Mouse (Mus musculus): ENCODE data around the gene Syt6.
"Not testable (repeated sequence)": the region's sequence is repeated elsewhere in the genome, so short reads cannot be mapped to it uniquely, and the experiment has no call there.

The Syt6 gene

GRCm38 (mm10) chr3:103601011-103601410, 26.0 kb downstream of the Syt6 start:
- DNase-seq (ENCODE audit: low spot score in 2 of 2) = no peak

GRCm38 (mm10) chr3:103601561-103601960, 26.5 kb downstream of the Syt6 start:
- no peak for DNase-seq (ENCODE audit: low spot score in 2 of 2)

DNA sequence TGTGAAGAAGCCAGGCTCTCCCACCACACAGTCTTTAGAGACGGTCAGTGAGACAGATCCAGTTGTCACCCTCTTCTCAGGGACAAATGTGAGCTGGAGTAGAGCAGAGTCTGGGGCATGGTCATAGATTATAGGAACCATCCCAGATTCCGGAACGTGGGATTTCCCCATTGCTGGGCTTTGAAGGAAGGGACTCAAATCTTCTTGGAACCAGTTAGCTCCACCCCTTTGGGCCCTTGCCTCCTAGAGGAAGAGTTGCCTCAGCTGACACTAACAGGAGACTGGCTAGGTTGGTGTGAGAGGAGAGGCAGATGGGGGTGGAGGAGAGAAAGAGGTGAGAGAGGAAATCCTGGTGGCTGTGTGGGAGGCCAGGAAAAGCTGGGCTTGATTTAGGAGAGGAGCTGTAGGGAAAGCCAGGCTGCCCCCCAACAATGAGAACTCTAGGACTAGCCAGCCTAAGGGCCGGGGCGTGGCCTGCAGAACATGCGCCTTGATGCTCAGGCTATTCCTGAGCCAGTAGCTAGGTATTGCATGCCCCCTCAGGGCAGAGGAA, 31.1 kb downstream of the Syt6 start:
- DNase-seq (ENCODE audit: low spot score in 2 of 2) = no peak

DNA sequence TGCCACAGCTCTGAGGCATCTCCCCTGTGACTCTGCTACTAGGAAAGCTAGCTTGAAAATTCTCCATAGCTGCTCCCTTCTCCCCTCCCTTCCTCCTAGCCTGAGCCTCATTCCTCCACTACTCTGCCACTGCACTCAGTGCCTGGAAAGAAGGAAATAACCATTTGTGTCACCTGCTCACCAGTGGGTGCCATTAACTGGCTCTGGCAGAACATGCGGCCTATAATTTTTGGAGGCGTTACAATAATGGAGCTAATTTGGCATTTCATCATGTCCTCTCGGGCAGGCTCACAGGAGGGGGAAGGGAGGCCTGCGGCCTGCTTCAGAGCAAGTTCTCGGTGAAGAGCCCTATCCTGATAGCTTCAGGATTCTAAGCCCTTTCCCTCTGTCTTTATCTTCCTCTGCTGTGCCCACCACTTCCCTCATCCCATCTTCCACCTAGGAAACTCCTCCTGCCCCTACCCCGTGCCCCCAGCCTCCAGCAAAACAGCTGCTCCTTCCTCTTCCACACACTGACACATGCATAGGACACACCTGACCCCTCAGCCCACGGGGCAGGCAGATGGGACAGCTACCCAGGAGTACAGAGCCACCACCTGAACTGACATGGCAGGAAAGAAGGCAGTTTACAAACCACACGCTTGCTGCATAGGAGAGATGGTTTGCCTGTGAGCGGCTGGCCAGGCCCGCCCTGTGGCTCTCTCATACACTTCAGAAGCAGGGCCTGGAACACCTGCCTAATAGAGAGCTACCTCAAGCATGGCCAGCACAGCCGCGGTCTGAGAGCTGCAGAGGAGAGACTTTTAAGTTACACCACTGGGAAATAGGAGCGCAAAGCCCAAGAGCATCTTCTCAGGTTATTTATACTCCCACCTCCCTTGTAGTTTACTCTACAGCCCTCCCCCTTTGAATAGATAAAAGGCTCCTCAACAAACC, 31.9 kb downstream of the Syt6 start:
- no peak for DNase-seq (ENCODE audit: low spot score in 2 of 2)

DNA sequence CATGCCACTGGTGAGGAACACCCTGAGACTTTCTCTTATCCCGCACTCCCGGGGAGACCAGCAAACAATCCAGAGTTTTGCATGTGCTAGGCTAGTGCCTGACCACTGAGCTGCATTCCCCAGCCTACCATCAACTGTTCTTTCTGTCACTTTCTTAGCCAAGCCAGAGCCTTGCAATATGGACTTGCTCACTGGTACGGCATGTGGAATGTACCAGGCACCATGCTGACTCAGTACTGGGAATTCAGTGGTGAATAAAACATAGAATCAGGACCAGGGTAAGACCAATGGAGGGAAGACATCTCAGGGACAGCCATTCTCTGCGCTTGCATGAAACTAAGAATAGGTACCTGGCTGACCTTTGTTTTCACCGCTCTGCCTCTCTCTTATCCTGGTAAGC, 35.2 kb downstream of the Syt6 start:
- no peak for DNase-seq (ENCODE audit: low spot score in 2 of 2)

DNA sequence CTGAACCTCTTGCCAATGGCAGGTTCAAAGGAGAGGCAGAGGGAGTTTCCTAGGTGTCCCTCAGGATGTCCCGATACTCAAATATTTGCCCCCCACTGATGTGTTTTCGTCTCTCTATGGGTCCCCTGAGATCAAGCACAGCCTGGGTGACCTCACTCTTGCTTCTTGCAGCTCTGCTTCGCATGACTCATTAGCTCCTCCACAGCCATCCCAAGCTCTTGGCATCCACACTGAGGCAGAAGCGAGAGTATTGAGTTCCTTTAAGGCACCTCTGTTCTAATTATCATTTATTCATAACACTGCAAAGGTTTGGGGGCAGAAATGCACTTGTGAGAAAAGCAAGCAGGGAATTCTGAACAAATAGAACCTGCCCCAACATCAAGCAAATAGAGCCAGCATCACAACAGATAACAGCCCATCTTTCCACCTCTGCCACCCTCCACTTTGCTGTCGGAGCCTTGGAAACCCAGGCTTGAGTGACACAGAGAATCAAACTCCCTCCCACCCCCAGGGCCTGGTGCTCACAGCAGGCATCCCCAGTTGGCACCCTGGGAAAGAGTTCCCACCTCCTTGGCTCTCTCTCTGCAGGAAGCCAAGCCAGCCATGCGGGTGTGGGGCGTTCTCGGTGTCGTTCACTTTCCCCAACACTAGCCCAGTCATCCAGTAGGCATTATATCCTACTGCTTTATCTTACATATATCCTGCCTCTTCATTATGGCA, 37.8 kb downstream of the Syt6 start:
- DNase-seq (ENCODE audit: low spot score in 2 of 2) = no peak

DNA sequence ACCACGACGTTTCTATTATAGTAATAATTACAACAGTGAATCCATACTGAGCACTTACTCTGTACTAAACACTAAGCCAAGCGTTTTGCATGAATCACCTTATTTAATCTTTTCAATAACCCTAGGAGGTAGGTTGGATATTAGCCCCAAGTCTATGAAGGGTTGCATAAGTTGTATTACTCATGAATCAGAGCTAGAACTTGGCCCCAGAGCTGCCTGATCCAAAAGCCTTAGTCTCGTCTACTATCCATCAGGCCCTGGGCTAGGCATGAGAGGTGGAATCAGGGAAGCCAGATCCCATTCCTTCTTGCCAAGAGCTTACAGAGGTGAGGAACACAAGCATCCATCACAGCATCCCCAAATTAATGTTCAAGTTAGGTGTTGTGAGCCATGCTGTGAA, 40.6 kb downstream of the Syt6 start:
- no peak for DNase-seq (ENCODE audit: low spot score in 2 of 2)

DNA sequence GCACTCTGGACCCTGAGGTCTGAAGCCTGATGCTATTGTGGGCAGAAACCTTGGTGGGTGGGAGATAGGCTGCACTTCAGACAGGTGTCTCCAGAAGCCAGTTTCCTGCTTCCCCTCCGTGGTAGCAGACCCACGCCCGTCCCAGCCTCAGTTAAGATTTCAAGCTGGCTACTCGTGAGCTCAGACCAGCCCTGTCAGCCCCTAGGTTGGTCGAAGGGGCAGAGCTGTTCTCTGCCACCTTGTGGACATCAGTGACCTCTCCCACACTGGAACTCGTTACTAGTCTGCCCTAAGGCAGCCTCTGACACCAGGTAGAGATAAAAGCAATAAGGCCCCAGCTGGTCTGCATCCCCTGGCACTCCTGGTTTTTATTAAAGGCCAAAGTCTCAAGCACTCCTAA, 42.0 kb downstream of the Syt6 start:
- no peak for DNase-seq (ENCODE audit: low spot score in 2 of 2)

DNA sequence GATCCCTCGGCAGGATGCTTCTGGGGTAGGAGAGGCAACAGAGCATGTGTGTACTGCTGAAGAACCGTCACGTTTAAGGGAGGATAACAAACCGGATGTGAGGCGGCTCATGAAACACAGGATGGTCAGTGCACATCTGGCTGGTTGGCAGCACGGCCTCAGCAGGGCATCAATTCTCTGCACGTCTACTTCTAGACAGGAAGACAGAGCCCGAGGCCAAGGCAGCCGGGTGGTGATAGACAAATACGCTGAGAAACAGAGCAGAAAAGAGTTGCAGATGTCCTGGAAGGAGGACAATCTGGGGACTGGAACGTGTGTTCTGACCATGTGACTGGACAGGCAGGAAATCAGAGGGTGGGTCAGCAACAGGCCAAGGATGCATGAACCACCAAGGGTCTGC, 45.1 kb downstream of the Syt6 start:
- DNase-seq (ENCODE audit: low spot score in 2 of 2) = no peak

GRCm38 (mm10) chr3:103623893-103624470, 49.0 kb downstream of the Syt6 start:
- DNase-seq (ENCODE audit: low spot score in 2 of 2) = no peak

DNA sequence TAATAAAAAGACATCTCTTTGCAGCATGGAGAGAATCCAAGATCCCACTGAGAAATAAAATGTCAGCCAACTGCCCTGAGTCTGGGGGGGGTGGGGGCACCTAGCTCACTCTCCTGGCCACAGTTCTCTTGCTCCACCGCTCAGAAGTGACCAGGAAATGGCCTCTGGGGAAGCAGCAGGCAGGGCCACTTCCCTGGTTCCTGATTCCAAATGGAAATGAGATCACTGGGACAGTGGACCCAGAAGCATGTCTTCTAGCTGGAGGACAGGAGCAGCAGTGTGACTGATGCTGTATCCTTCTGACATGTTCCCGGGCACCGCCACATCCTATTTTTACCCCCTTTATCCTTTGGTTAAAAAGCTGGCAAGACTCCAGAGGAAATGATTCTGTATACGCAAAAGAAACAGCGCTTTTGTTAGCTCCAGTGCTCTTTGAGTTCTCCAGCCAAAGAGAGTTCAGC, 49.6 kb downstream of the Syt6 start:
- no peak for DNase-seq (ENCODE audit: low spot score in 2 of 2)

DNA sequence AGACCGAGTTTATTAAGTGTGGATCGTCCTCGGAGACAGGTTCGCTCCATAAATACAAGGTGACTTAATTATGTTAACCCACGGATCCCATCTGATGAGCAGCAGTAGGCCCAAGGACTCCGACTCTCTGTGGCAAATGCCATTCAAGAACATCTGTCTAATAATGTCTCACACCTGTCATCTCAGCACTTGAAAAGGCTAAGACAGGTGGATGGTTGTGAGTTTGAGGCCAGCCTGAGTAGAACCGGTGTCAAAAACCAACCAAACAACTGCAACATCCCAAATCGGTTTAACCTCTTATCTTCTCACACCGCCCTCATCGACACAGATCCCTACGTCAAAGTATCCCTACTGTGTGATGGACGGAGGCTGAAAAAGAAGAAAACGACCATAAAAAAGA, 50.1 kb downstream of the Syt6 start:
- no peak for DNase-seq (ENCODE audit: low spot score in 2 of 2)

- DNase-seq (ENCODE audit: low spot score in 2 of 2) = no peak
Measured at GRCm38 (mm10) chr3:103626481-103626880, 51.5 kb downstream of the Syt6 start.

DNA sequence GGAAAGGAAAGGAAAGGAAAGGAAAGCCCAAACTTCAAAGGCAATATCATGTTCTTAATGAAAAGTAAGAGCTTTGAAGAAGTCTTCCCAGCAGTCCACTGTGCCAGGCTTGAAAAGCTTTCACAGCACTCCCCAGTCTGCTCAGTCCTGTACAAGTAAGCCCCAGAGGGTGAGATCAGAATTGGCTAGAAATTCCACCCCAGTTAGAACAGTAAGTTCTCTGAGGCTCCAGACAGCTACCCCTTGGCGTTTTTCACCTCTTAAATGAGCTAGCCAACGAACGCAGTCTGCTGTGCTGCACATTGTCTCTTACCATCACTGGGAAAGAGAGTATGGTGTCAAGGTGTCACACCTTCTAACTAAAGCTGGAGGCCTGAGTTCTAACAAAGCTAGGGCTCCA, 52.6 kb downstream of the Syt6 start:
- DNase-seq (ENCODE audit: low spot score in 2 of 2) = no peak

DNA sequence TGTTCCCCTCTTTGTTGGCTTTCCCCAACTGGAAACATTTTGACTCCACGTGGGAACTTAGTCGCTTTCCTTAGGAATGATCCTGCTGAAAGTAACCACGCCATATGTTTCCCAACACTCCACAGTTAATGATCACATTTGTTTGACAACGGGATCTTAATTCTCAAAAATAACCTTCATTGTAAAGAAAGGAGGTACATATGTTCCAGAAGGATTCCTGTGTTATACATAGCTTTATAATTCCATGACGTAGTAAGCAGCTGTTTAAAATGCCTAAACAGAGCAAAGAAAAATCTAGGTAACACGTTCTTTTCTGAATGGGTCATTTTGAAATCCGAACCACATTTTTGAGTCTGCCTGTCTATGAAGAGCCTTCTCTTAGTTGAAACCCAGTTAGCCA, 58.1 kb downstream of the Syt6 start:
- no peak for DNase-seq (ENCODE audit: low spot score in 2 of 2)

DNA sequence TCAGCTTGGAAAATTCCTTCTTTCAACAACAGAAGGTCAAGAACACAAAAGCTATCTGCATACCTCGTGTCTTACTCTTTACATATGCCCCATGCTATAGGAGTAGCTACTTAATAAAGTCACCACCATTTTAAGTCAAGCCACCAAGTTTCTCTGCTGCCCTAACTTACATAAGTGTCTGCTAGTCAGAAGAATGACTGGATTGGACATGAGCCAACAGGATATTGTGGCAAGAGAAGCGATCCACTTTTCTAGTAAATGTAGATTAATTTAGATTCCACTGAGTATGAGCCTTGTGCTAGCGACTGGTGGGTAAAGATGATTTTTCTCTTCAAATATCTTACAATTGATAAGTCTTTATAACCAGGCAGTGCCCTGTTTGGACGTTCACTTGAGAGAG, 58.8 kb downstream of the Syt6 start:
- DNase-seq (ENCODE audit: low spot score in 2 of 2) = no peak

DNA sequence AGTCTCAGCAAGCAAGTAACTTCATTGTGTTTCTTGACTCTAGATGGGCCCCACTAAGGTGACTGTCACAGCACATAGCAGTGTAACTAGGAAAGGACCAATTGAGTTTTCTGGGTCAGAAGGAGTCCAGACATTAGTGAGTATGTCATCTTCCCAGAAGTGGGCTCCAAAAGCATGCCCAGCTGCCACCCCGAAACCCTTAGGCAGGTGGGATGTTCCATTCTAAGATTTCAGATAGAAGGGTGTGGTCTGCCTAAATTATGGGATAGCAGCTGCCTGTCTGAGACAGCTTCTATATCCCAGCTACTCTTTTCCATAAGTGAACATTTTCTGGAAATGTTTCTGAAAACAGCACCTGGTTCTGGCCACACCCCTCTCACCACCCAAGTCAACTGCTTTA, 59.2 kb downstream of the Syt6 start:
- no peak for DNase-seq (ENCODE audit: low spot score in 2 of 2)

GRCm38 (mm10) chr3:103637641-103638040, 62.6 kb downstream of the Syt6 start:
- DNase-seq (ENCODE audit: low spot score in 2 of 2) = no peak

DNA sequence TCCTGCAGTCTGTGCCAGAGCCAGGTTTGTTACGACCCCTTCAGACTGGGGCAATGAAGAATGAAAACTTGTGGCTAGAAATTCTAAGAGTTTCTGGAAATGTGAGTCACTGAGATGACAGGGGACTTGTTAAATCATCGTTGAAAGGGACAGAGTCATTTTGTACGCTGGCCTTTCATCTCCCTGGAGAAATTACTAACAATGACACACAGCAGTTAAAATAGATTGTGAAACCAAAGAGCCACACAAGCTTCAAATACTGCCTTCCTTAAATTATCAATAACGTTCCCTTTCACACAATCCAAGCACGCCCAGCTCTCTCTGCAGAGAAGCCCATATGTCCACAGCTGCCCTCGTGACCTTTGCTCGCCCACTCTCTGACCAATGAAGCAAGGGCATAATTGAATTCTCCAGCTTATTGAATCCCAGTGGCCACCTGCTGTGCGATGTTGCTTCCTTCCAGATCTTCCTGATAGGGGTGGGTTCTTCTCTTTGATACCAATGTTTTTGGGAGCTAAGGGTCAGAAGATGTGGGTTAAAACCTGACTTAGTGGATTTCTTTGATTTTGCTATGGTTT, 65.3 kb downstream of the Syt6 start:
- no peak for DNase-seq (ENCODE audit: low spot score in 2 of 2)

DNA sequence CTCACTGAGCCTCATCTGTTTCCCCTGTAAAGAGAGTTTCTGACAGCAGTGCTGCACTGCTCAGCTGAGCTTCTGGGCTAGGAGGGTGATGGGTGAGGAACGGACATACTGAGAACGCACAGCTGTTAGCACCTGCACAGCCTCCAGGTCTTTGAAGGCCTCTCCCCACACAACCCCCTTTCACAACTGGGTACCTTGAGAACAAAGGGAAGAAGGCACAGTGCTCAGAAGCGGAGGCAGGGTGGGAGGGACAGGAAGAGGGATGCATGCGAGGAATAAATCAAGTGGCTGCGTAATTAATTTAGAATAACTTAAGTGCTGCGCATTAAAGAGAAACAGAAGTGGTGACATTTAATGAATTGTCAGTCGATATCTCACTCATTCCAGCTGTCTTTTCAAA, 66.3 kb downstream of the Syt6 start:
- no peak for DNase-seq (ENCODE audit: low spot score in 2 of 2)

- not testable (repeated sequence) for DNase-seq (ENCODE audit: low spot score in 2 of 2)
Measured at GRCm38 (mm10) chr3:103645968-103646367, 70.9 kb downstream of the Syt6 start, which contains the start of gene Atg4a-ps. Gene Atg4a-ps (minus strand): TSS chr3:103646068.
